Mouse (Mus musculus): ENCODE measurements at regions not wholly inside any gene's neighbourhood (a gene's known extent, or its start where the extent isn't known, plus 50 kb on each side); places are given as distances from the start of the nearest gene placed in this dataset.

- Histone ChIP-seq H3K4me2 (no peak overlapping the region), H3K4me3 (replicated peaks) (no peak overlapping the region), H3K4me1 (no peaks in the 10 kb centered on the region), H3K36me3 (no peaks in the 10 kb centered on the region), H3K9me3 (replicated peaks) (no peaks in the 10 kb centered on the region), H3K9ac (replicated peaks) (no peak overlapping the region), H3K27me3 (replicated peaks) (no peaks in the 10 kb centered on the region), H3K27ac (replicated peaks) (no peak overlapping the region)
- 90% methylated on average over 6 of the region's 6 CpGs for WGBS
- ATAC-seq (ENCODE audit: low FRiP score), result no peak
Measured at GRCm38 (mm10) chr4:55887581-55887980, 355.3 kb upstream of the Klf4 start.

DNA sequence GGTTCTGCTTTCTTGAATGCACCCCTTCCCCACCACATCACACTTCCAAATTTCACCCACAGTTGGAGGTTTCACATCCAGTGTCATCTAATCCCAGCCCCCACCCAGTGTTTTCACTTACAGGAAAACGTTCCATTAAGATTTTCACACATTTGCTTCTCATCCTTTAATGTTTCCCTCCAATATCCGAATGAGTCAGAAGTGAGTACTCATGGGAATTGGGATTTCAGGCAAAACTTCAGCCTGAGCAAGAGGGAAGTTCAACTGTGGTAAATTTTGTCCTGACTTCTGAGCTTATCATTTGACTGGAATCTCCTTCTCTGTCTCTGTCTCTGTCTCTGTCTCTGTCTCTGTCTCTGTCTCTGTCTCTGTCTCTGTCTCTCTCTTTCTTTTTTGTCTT, 350.3 kb upstream of the Klf4 start:
- no peak overlapping the region for H3K4me2 ChIP-seq
- ATAC-seq (ENCODE audit: low FRiP score), result no peak
- no peaks in the 10 kb centered on the region for H3K27me3 ChIP-seq (replicated peaks)
- no peaks in the 10 kb centered on the region for H3K4me1 ChIP-seq
- WGBS, result 65% methylated on average over 2 of the region's 2 CpGs
- H3K36me3 ChIP-seq, result no peaks in the 10 kb centered on the region
- no peaks in the 10 kb centered on the region for H3K9me3 ChIP-seq (replicated peaks)
- no peak overlapping the region for H3K9ac ChIP-seq (replicated peaks)
- no peak overlapping the region for H3K4me3 ChIP-seq (replicated peaks)
- H3K27ac ChIP-seq (replicated peaks), result no peak overlapping the region

- no peak overlapping the region for H3K4me3 ChIP-seq (replicated peaks)
- H3K9ac ChIP-seq (replicated peaks), result no peak overlapping the region
- H3K27me3 ChIP-seq (replicated peaks), result no peaks in the 10 kb centered on the region
- no peaks in the 10 kb centered on the region for H3K9me3 ChIP-seq (replicated peaks)
- H3K4me1 ChIP-seq, result no peaks in the 10 kb centered on the region
- 84% methylated on average over 12 of the region's 12 CpGs for whole genome bisulfite sequencing
- H3K4me2 ChIP-seq, result no peak overlapping the region
- ATAC-seq (ENCODE audit: low FRiP score), result no peak
- H3K27ac ChIP-seq (replicated peaks), result no peak overlapping the region
- no peaks in the 10 kb centered on the region for H3K36me3 ChIP-seq
Measured at GRCm38 (mm10) chr4:55875304-55875703, 343.0 kb upstream of the Klf4 start.

DNA sequence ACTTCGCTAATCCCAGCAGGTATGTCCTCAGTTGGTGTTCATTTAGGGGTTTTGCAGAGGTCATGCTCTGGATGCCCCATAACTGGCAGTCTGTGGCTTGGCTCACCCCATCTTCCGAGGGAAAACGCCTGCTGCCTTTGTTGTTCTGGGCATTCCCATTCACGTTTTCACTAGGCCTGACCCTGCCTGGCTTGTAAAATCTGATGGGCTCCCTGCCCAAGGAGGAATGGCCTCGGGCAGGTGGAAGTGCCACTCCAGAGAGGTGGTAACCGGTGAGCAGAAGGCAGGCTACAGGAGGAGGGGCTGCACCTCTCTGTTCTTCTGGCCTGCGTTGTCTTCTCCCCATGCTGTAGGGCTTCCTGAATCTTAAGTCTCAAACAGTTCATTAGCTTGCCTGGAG, 342.6 kb upstream of the Klf4 start:
- Histone ChIP-seq H3K36me3 (no peaks in the 10 kb centered on the region), H3K27me3 (replicated peaks) (no peaks in the 10 kb centered on the region), H3K4me3 (replicated peaks) (no peak overlapping the region), H3K9me3 (replicated peaks) (no peaks in the 10 kb centered on the region), H3K4me2 (no peak overlapping the region), H3K27ac (replicated peaks) (no peak overlapping the region), H3K4me1 (no peaks in the 10 kb centered on the region), H3K9ac (replicated peaks) (no peak overlapping the region)
- no peak for ATAC-seq (ENCODE audit: low FRiP score)
- 70% methylated on average over 7 of the region's 7 CpGs for WGBS

DNA sequence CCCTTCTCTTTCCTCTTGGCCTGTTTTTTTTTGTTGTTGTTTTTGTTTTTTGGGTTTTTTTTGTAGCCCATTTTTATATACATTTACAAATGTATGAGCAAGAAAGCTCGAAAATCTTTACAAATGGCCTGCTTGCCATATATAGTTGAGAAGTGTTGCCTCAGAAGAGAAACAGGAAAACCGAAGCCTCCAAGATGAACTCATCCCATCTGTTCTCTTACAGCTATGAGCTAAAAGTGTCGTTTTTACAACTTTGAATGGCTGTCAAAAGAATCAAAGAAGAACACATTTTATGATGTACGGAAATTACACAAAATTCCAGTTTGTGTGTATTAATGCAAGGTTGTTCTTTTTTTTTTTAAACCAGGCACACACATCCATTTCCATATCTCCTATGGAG, 342.0 kb upstream of the Klf4 start:
- Histone ChIP-seq H3K27ac (replicated peaks) (no peak overlapping the region), H3K4me1 (no peaks in the 10 kb centered on the region), H3K9ac (replicated peaks) (no peak overlapping the region), H3K9me3 (replicated peaks) (no peaks in the 10 kb centered on the region), H3K4me3 (replicated peaks) (no peak overlapping the region), H3K27me3 (replicated peaks) (no peaks in the 10 kb centered on the region), H3K36me3 (no peaks in the 10 kb centered on the region), H3K4me2 (no peak overlapping the region)
- 89% methylated on average over 4 of the region's 4 CpGs for WGBS
- ATAC-seq (ENCODE audit: low FRiP score), result no peak

- no peak overlapping the region for H3K4me2 ChIP-seq
- WGBS, result 77% methylated on average over 2 of the region's 2 CpGs
- H3K4me1 ChIP-seq, result no peaks in the 10 kb centered on the region
- no peak overlapping the region for H3K9ac ChIP-seq (replicated peaks)
- no peak overlapping the region for H3K27ac ChIP-seq (replicated peaks)
- no peaks in the 10 kb centered on the region for H3K27me3 ChIP-seq (replicated peaks)
- no peaks in the 10 kb centered on the region for H3K36me3 ChIP-seq
- no peaks in the 10 kb centered on the region for H3K9me3 ChIP-seq (replicated peaks)
- no peak for ATAC-seq (ENCODE audit: low FRiP score)
- H3K4me3 ChIP-seq (replicated peaks), result no peak overlapping the region
Measured at GRCm38 (mm10) chr4:55860055-55860454, 327.8 kb upstream of the Klf4 start.

GRCm38 (mm10) chr4:55859211-55859761, 327.0 kb upstream of the Klf4 start:
- no peak overlapping the region for H3K9ac ChIP-seq (replicated peaks)
- 85% methylated on average over 2 of the region's 2 CpGs for WGBS
- no peaks in the 10 kb centered on the region for H3K9me3 ChIP-seq (replicated peaks)
- H3K27me3 ChIP-seq (replicated peaks), result no peaks in the 10 kb centered on the region
- H3K27ac ChIP-seq (replicated peaks), result no peak overlapping the region
- no peaks in the 10 kb centered on the region for H3K36me3 ChIP-seq
- no peak overlapping the region for H3K4me2 ChIP-seq
- no peak for ATAC-seq (ENCODE audit: low FRiP score)
- no peaks in the 10 kb centered on the region for H3K4me1 ChIP-seq
- H3K4me3 ChIP-seq (replicated peaks), result no peak overlapping the region

DNA sequence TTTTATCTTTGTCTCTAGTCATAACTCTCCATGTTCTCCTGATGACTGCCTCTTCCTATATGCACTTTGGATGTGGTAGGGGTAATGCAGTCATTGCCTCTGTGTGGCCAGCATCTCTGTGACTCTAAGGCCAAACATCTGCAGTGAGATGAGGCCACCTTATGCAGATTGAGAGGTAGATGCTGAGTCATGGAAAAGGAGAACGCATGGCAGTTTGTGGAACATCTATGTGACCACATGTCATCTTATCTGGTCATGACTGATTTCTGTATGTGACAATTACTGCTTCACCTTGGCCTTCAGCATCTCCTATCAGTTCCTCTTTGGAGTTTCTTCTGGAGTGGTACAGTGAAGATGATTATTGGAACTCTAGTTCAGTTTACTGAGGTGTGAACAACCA, 319.2 kb upstream of the Klf4 start:
- Histone ChIP-seq H3K4me2 (no peak overlapping the region), H3K36me3 (no peaks in the 10 kb centered on the region), H3K27me3 (replicated peaks) (no peaks in the 10 kb centered on the region), H3K27ac (replicated peaks) (no peak overlapping the region), H3K9me3 (replicated peaks) (no peaks in the 10 kb centered on the region), H3K4me1 (no peaks in the 10 kb centered on the region), H3K4me3 (replicated peaks) (no peak overlapping the region), H3K9ac (replicated peaks) (no peak overlapping the region)
- no peak for ATAC-seq (ENCODE audit: low FRiP score)
- WGBS, result 98% methylated on average over 1 of the region's 1 CpGs

DNA sequence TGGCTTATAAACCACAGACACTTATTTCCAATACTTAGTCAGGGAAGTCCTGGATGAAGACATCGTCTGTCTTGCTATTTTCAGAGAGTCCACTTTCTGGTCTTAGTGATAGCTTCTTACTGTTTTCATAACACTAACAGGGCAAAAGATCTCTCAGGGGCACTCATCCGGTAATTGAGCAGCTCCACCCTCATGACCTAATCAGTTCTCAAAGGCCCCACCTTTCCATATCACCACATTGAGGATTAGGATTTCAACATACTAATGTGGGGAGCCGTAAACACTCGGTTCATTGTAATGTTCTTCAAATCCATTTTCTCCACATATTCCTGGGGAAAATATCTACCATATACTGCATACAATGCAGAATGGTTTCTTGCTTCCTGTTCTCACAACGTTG, 318.8 kb upstream of the Klf4 start:
- Histone ChIP-seq H3K27me3 (replicated peaks) (no peaks in the 10 kb centered on the region), H3K9me3 (replicated peaks) (no peaks in the 10 kb centered on the region), H3K4me2 (no peak overlapping the region), H3K4me1 (no peaks in the 10 kb centered on the region), H3K9ac (replicated peaks) (no peak overlapping the region), H3K36me3 (no peaks in the 10 kb centered on the region), H3K27ac (replicated peaks) (no peak overlapping the region), H3K4me3 (replicated peaks) (no peak overlapping the region)
- 86% methylated on average over 5 of the region's 5 CpGs for WGBS
- ATAC-seq (ENCODE audit: low FRiP score), result no peak

- Histone ChIP-seq H3K4me3 (replicated peaks) (no peak overlapping the region), H3K4me1 (peaks cover 14% of the 10 kb centered on the region), H3K4me2 (no peak overlapping the region), H3K27me3 (replicated peaks) (no peaks in the 10 kb centered on the region), H3K9me3 (replicated peaks) (no peaks in the 10 kb centered on the region), H3K36me3 (no peaks in the 10 kb centered on the region), H3K27ac (replicated peaks) (peak overlapping the region; percentile 34; the same call in 1 of the 2 replicates), H3K9ac (replicated peaks) (no peak overlapping the region)
- WGBS, result 38% methylated on average over 12 of the region's 12 CpGs
- peak; percentile 69 for ATAC-seq (ENCODE audit: low FRiP score)
Measured at GRCm38 (mm10) chr4:55843727-55844401, 311.6 kb upstream of the Klf4 start.

- Histone ChIP-seq H3K27ac (replicated peaks) (no peak overlapping the region), H3K27me3 (replicated peaks) (no peaks in the 10 kb centered on the region), H3K36me3 (no peaks in the 10 kb centered on the region), H3K4me2 (no peak overlapping the region), H3K9me3 (replicated peaks) (no peaks in the 10 kb centered on the region), H3K9ac (replicated peaks) (no peak overlapping the region), H3K4me1 (0 out of 2 replicates have a peak, but pooled peaks cover 3% of the 10 kb centered on the region), H3K4me3 (replicated peaks) (no peak overlapping the region)
- 89% methylated on average over 3 of the region's 3 CpGs for WGBS
- ATAC-seq (ENCODE audit: low FRiP score), result no peak
Measured at GRCm38 (mm10) chr4:55838568-55838967, 306.3 kb upstream of the Klf4 start.

DNA sequence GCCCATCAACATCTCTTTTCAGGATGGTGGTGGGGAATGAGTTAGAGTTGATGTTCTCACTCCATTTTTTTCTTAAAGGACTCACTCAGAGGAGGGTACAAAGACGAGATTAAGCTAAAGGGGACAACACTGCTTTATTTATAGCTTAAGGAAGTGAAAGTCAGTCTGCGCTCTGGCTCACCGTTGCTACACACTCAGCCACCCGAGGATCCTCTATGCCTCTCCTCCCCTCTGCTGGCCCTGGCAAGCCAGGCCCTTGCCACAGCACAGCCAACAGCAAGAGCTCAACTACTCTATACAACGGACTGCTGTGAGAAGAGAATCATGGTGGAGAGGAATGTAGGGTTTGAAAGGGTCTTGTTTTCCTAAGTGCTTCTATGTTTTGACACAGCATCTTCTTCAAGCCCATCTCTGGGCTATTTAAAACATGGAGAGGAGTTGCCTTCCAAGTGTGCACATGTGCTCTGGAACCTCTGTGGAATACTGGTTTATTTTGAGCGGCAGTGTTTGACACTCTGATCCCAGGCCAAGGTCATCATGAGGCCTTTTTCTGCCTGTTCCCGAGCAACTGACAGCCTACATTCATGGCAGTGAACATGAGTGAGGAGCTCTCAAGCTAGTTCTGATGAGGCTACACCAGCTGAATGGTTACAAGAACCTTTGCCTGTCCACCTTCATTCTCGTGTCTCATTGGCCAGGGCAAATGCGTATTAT, 291.9 kb upstream of the Klf4 start:
- Histone ChIP-seq H3K4me3 (replicated peaks) (no peak overlapping the region), H3K4me1 (no peaks in the 10 kb centered on the region), H3K9ac (replicated peaks) (no peak overlapping the region), H3K27ac (replicated peaks) (no peak overlapping the region), H3K9me3 (replicated peaks) (no peaks in the 10 kb centered on the region), H3K36me3 (no peaks in the 10 kb centered on the region), H3K4me2 (no peak overlapping the region), H3K27me3 (replicated peaks) (no peaks in the 10 kb centered on the region)
- 83% methylated on average over 9 of the region's 9 CpGs for WGBS
- no peak for ATAC-seq (ENCODE audit: low FRiP score)

All from neural tube, embryonic 15.5 days (tissue).